Mouse (Mus musculus): ENCODE measurements around the gene Tspyl1. TPM values are rescaled to one million over a fixed set of nuclear protein-coding genes. Genes with fewer than 3 reads are reported as not detected.

Gene Tspyl1
- polyA plus RNA-seq (2014; fragmentation: Nextera tagmentation; extraction: Ambion mirVana): 61.3 and 61.9 TPM in 2 replicates

DNA sequence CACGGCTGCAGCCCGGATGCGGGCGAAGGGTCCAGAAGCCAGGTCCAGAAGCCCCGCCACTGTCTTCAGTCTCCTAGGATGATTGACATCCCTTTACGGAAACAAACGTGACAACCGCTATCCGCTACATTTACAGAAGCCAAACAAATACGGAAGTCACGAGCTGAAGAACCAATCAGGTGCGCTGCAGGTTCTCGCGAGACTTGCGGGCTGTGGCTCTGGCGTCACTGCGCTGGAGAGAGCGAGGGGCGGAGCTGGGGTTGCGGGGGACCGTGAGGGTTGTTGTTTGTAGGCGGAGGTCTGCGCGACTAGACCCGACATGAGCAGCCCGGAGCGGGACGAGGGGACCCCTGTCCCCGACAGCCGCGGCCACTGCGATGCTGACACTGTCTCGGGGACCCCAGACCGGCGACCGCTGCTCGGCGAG, at the start of gene Tspyl1:
TSS of gene Tspyl1 (plus strand) at position 229 of the 427 bp plus-strand sequence.
- DNase-seq (ENCODE audit: low spot score) (peak; percentile 98), ATAC-seq (replicated peaks; ENCODE audit: insufficient number of reproducible peaks, low FRiP score, low TSS enrichment, low read depth) (peak; percentile 97)
- Histone ChIP-seq H3K27ac (replicated peaks; ENCODE audit: low read depth, low read length) (peak within 1 kb of the TSS; percentile 47; the same call in 1 of the 2 replicates), H3K4me3 (ENCODE audit: low read depth, low read length) (peak within 1 kb of the TSS; percentile 98), H3K4me2 (ENCODE audit: low read depth, low read length) (peak within 1 kb of the TSS; percentile 69), H3K9ac (replicated peaks; ENCODE audit: low read length) (peak within 1 kb of the TSS; percentile 92), H3K4me1 (ENCODE audit: control insufficient read depth, insufficient read depth, low read length) (no peaks in the 10 kb centered on the region; the same call in 1 of the 2 replicates), H3K36me3 (replicated peaks; ENCODE audit: control insufficient read depth, insufficient read depth, low read depth, low read length) (no peaks in the 10 kb centered on the region), H3K27me3 (ENCODE audit: control insufficient read depth, insufficient read depth, low read length) (no peaks in the 10 kb centered on the region), H3K9me3 (replicated peaks; ENCODE audit: control insufficient read depth, low read length) (no peaks in the 10 kb centered on the region)
- under 1% methylated on average over 38 of the region's 38 CpGs for WGBS

DNA sequence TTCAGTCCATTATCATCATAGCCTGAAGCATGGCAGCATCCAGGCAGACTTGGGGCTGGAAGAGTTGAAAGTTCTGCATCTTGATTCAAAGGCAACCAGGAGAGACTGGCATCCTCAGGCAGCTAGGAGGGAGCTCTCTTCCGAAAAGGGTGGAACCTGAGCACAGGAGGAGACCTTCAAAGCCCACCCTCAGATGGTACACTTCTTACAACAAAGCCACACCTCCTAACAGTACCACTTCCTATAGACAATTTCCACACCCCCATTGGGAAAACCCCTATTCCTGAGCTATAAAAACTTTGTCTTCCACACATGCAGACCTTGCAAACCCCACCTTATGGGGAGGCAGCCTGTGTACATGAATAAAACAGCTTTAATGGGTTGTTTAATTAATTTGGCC, 48.6 kb upstream of the Tspyl1 start:
- Histone ChIP-seq H3K9me3 (replicated peaks; ENCODE audit: control insufficient read depth, low read length) (no peaks in the 10 kb centered on the region), H3K36me3 (replicated peaks; ENCODE audit: control insufficient read depth, insufficient read depth, low read depth, low read length) (no peaks in the 10 kb centered on the region), H3K27me3 (ENCODE audit: control insufficient read depth, insufficient read depth, low read length) (no peaks in the 10 kb centered on the region), H3K27ac (replicated peaks; ENCODE audit: low read depth, low read length) (no peak overlapping the region), H3K4me1 (ENCODE audit: control insufficient read depth, insufficient read depth, low read length) (no peaks in the 10 kb centered on the region), H3K4me2 (ENCODE audit: low read depth, low read length) (no peak overlapping the region), H3K4me3 (ENCODE audit: low read depth, low read length) (no peak overlapping the region), H3K9ac (replicated peaks; ENCODE audit: low read length) (no peak overlapping the region)
- DNase-seq (ENCODE audit: low spot score) (no peak), ATAC-seq (replicated peaks; ENCODE audit: insufficient number of reproducible peaks, low FRiP score, low TSS enrichment, low read depth) (no peak)
- 78% methylated on average over 1 of the region's 1 CpGs for WGBS

- Histone ChIP-seq H3K4me1 (ENCODE audit: control insufficient read depth, insufficient read depth, low read length) (no peaks in the 10 kb centered on the region), H3K9me3 (replicated peaks; ENCODE audit: control insufficient read depth, low read length) (no peaks in the 10 kb centered on the region), H3K9ac (replicated peaks; ENCODE audit: low read length) (no peak overlapping the region), H3K36me3 (replicated peaks; ENCODE audit: control insufficient read depth, insufficient read depth, low read depth, low read length) (no peaks in the 10 kb centered on the region), H3K27me3 (ENCODE audit: control insufficient read depth, insufficient read depth, low read length) (no peaks in the 10 kb centered on the region), H3K4me2 (ENCODE audit: low read depth, low read length) (no peak overlapping the region), H3K27ac (replicated peaks; ENCODE audit: low read depth, low read length) (no peak overlapping the region), H3K4me3 (ENCODE audit: low read depth, low read length) (no peak overlapping the region)
- peak; percentile 41 for DNase-seq (ENCODE audit: low spot score)
- 26% methylated on average over 2 of the region's 2 CpGs for WGBS
- ATAC-seq (replicated peaks; ENCODE audit: insufficient number of reproducible peaks, low FRiP score, low TSS enrichment, low read depth): no peak
Observed at GRCm38 (mm10) chr10:34233931-34234745, 47.9 kb upstream of the Tspyl1 start.

DNA sequence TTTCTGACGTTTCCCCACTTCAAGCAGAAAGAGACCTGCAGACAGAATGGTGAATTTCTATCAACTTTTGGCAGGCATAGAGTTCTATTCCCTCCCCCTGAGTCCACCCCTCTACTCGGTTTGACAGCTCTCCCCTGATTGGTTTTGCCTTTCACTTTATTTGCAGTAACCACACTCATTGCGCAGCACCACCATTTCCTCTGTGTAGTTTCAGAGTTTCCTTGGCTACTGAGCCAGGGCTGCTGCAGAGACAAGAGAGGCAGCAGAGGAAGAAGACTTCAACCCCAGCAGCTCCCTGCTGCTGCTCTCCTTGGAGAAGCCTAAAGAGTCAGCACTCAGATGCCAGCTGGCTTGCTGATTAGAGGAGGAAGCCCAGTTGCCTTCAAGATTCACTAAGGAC, 46.6 kb upstream of the Tspyl1 start:
- ATAC-seq (replicated peaks; ENCODE audit: insufficient number of reproducible peaks, low FRiP score, low TSS enrichment, low read depth) (no peak), DNase-seq (ENCODE audit: low spot score) (no peak)
- H3K4me1 ChIP-seq (ENCODE audit: control insufficient read depth, insufficient read depth, low read length): no peaks in the 10 kb centered on the region
- H3K27ac ChIP-seq (replicated peaks; ENCODE audit: low read depth, low read length): no peak overlapping the region
- H3K27me3 ChIP-seq (ENCODE audit: control insufficient read depth, insufficient read depth, low read length): no peaks in the 10 kb centered on the region
- WGBS: 42% methylated on average over 3 of the region's 3 CpGs
- no peak overlapping the region for H3K4me3 ChIP-seq (ENCODE audit: low read depth, low read length)
- no peaks in the 10 kb centered on the region for H3K36me3 ChIP-seq (replicated peaks; ENCODE audit: control insufficient read depth, insufficient read depth, low read depth, low read length)
- H3K9ac ChIP-seq (replicated peaks; ENCODE audit: low read length): no peak overlapping the region
- no peaks in the 10 kb centered on the region for H3K9me3 ChIP-seq (replicated peaks; ENCODE audit: control insufficient read depth, low read length)
- no peak overlapping the region for H3K4me2 ChIP-seq (ENCODE audit: low read depth, low read length)

DNA sequence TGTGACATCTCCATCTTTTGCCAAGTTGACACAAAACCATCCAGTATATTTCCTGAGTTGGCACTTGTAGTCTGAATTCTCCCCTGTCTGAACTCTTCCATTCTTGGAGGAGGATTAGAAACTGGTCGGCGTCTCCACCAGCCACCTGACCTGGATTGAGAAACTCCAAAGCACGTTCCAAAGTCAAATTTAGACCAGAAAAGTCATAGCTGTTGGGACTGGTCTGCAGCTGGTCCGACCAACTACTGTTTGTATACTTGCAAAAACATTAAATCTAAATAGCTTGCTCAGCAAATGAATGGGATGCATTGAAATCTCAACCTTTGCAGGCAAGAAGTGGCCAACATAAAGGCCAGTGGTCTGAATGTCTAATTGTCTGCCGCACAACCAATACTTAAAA, 45.4 kb upstream of the Tspyl1 start:
- Histone ChIP-seq H3K4me3 (ENCODE audit: low read depth, low read length) (no peak overlapping the region), H3K9ac (replicated peaks; ENCODE audit: low read length) (no peak overlapping the region), H3K4me2 (ENCODE audit: low read depth, low read length) (no peak overlapping the region), H3K9me3 (replicated peaks; ENCODE audit: control insufficient read depth, low read length) (no peaks in the 10 kb centered on the region), H3K27ac (replicated peaks; ENCODE audit: low read depth, low read length) (no peak overlapping the region), H3K4me1 (ENCODE audit: control insufficient read depth, insufficient read depth, low read length) (no peaks in the 10 kb centered on the region), H3K36me3 (replicated peaks; ENCODE audit: control insufficient read depth, insufficient read depth, low read depth, low read length) (no peaks in the 10 kb centered on the region), H3K27me3 (ENCODE audit: control insufficient read depth, insufficient read depth, low read length) (no peaks in the 10 kb centered on the region)
- 83% methylated on average over 5 of the region's 5 CpGs for WGBS
- DNase-seq (ENCODE audit: low spot score): no peak
- no peak for ATAC-seq (replicated peaks; ENCODE audit: insufficient number of reproducible peaks, low FRiP score, low TSS enrichment, low read depth)

DNA sequence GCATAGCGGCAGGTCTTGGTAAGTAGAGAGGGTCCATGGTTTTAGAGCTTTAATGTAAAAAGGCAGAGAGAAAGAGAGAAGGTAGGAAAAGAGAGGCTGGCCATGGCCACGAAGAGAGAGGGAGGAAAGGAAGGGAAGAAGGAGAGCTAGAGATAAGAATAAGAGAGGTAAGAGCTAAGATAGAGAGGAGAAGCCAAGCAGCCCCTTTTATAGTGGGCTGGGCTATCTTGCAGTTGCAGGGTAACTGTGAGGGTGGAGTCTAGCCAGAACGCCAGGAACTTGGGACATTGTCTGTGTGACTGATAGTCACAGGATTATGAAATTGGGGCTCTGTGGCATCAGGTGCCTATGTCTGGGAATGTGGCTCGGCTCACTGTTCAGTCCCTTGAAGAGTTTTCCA, 43.5 kb upstream of the Tspyl1 start:
- 72% methylated on average over 4 of the region's 4 CpGs for WGBS
- ATAC-seq (replicated peaks; ENCODE audit: insufficient number of reproducible peaks, low FRiP score, low TSS enrichment, low read depth): no peak

GRCm38 (mm10) chr10:34244745-34245144, 37.2 kb upstream of the Tspyl1 start:
- H3K27me3 ChIP-seq (ENCODE audit: control insufficient read depth, insufficient read depth, low read length): no peaks in the 10 kb centered on the region
- H3K4me3 ChIP-seq (ENCODE audit: low read depth, low read length): no peak overlapping the region
- no peaks in the 10 kb centered on the region for H3K36me3 ChIP-seq (replicated peaks; ENCODE audit: control insufficient read depth, insufficient read depth, low read depth, low read length)
- no peak overlapping the region for H3K4me2 ChIP-seq (ENCODE audit: low read depth, low read length)
- ATAC-seq (replicated peaks; ENCODE audit: insufficient number of reproducible peaks, low FRiP score, low TSS enrichment, low read depth) (no peak), DNase-seq (ENCODE audit: low spot score) (no peak)
- H3K4me1 ChIP-seq (ENCODE audit: control insufficient read depth, insufficient read depth, low read length): no peaks in the 10 kb centered on the region
- H3K9me3 ChIP-seq (replicated peaks; ENCODE audit: control insufficient read depth, low read length): no peaks in the 10 kb centered on the region
- H3K27ac ChIP-seq (replicated peaks; ENCODE audit: low read depth, low read length): no peak overlapping the region
- no peak overlapping the region for H3K9ac ChIP-seq (replicated peaks; ENCODE audit: low read length)
- 80% methylated on average over 5 of the region's 5 CpGs for WGBS

More for the DNA sequence above, 43.5 kb upstream of the Tspyl1 start:
- H3K36me3 ChIP-seq (replicated peaks; ENCODE audit: control insufficient read depth, insufficient read depth, low read depth, low read length): no peaks in the 10 kb centered on the region
- DNase-seq (ENCODE audit: low spot score): no peak
- no peak overlapping the region for H3K4me2 ChIP-seq (ENCODE audit: low read depth, low read length)
- no peaks in the 10 kb centered on the region for H3K9me3 ChIP-seq (replicated peaks; ENCODE audit: control insufficient read depth, low read length)
- no peak overlapping the region for H3K9ac ChIP-seq (replicated peaks; ENCODE audit: low read length)
- no peaks in the 10 kb centered on the region for H3K4me1 ChIP-seq (ENCODE audit: control insufficient read depth, insufficient read depth, low read length)
- no peak overlapping the region for H3K4me3 ChIP-seq (ENCODE audit: low read depth, low read length)
- H3K27ac ChIP-seq (replicated peaks; ENCODE audit: low read depth, low read length): no peak overlapping the region
- H3K27me3 ChIP-seq (ENCODE audit: control insufficient read depth, insufficient read depth, low read length): no peaks in the 10 kb centered on the region

- 79% methylated on average over 2 of the region's 2 CpGs for whole genome bisulfite sequencing
- Histone ChIP-seq H3K4me3 (ENCODE audit: low read depth, low read length) (no peak overlapping the region), H3K36me3 (replicated peaks; ENCODE audit: control insufficient read depth, insufficient read depth, low read depth, low read length) (no peaks in the 10 kb centered on the region), H3K9me3 (replicated peaks; ENCODE audit: control insufficient read depth, low read length) (no peaks in the 10 kb centered on the region), H3K27ac (replicated peaks; ENCODE audit: low read depth, low read length) (no peak overlapping the region), H3K27me3 (ENCODE audit: control insufficient read depth, insufficient read depth, low read length) (no peaks in the 10 kb centered on the region), H3K4me1 (ENCODE audit: control insufficient read depth, insufficient read depth, low read length) (no peaks in the 10 kb centered on the region), H3K4me2 (ENCODE audit: low read depth, low read length) (no peak overlapping the region), H3K9ac (replicated peaks; ENCODE audit: low read length) (no peak overlapping the region)
- DNase-seq (ENCODE audit: low spot score) (no peak), ATAC-seq (replicated peaks; ENCODE audit: insufficient number of reproducible peaks, low FRiP score, low TSS enrichment, low read depth) (no peak)
Observed at GRCm38 (mm10) chr10:34246106-34246505, 35.9 kb upstream of the Tspyl1 start.
